Mouse (Mus musculus): ENCODE measurements at regions not wholly inside any gene's neighbourhood (a gene's known extent, or its start where the extent isn't known, plus 50 kb on each side); places are given as distances from the start of the nearest gene placed in this dataset.
A peak's percentile ranks its signal among the peaks of the same experiment; 100 is the strongest.

DNA sequence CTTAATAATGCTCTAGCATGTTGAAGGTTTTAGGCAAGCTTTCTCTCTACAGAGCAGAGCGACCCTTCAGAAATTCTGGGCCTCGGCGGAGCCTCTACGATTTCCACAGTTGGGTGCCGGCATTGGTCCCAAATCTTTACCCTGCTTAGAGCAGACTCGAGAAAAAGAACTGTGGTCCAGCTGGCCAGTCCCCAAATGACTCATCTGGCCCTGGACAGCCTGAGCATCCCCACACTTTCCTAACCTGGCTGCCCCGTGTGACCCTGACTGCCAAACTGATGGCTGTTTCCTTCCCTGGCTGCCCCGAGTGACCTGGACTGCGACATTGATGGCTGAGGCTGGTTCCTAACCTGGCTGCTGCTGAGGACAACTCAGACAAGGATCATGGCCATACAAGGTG lies 191.0 kb upstream of the Bmper start:
- no peaks in the 10 kb centered on the region for H3K36me3 ChIP-seq (ENCODE audit: control insufficient read depth, insufficient read depth)
- H3K27ac ChIP-seq (ENCODE audit: low read length): no peak overlapping the region
- H3K27me3 ChIP-seq (ENCODE audit: control insufficient read depth, insufficient read depth, low read length): peaks cover 3% of the 10 kb centered on the region; the same call in 1 of the 2 replicates
- H3K9me3 ChIP-seq (replicated peaks; ENCODE audit: control insufficient read depth, low read length): no peaks in the 10 kb centered on the region
- WGBS: 83% methylated on average over 9 of the region's 9 CpGs
- ATAC-seq (replicated peaks; ENCODE audit: extremely low read depth, insufficient read depth, low FRiP score): no peak
- H3K4me3 ChIP-seq (ENCODE audit: low read length): no peak overlapping the region
- no peak overlapping the region for H3K4me2 ChIP-seq (ENCODE audit: low read depth, low read length)
- peaks cover 22% of the 10 kb centered on the region for H3K4me1 ChIP-seq (ENCODE audit: control insufficient read depth, insufficient read depth, low read length)
- H3K9ac ChIP-seq (ENCODE audit: low read length): no peak overlapping the region

GRCm38 (mm10) chr9:23035306-23035705 lies 187.6 kb upstream of the Bmper start:
- no peak overlapping the region for H3K27ac ChIP-seq (ENCODE audit: low read length)
- H3K4me2 ChIP-seq (ENCODE audit: low read depth, low read length): peak overlapping the region; percentile 64; the same call in 1 of the 2 replicates

DNA sequence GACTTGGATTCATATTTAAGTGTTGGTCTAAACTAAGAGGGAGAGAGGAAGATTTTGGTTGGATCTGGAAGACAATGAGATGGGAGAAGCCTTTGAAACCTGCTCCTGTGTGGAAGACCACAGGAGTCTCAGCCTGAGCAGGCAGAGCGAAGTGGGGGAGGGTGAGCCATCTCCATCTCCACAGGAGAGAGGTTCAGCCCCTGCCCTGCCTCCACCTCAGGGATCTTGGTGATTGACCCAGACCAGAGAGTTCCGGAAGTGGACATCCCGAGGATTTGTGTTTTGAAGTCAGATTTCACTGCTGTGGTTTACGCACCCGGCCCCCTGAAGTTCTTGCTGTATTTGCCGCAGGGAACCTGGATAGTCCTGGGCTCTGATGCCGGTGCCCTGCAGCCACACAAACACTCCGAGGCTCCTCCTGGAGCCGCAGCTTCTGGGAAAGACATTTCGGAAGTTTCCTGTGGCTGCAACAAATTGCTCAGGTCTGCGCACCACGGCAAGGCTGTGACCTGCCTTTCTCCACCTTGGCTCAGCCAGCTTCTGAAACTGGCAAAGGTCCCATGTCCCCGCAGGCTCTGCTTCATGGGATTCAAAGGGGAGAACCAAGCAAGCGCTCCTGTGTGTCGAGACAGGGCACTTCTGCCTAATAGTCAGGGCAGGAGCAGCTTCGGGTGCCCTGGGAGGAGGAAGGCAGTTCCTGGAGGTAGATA lies 186.8 kb upstream of the Bmper start:
- H3K27me3 ChIP-seq (ENCODE audit: control insufficient read depth, insufficient read depth, low read length): peaks cover 6% of the 10 kb centered on the region; the same call in 1 of the 2 replicates
- peak overlapping the region; percentile 64 for H3K4me2 ChIP-seq (ENCODE audit: low read depth, low read length)
- no peak overlapping the region for H3K27ac ChIP-seq (ENCODE audit: low read length)
- peak overlapping the region; percentile 54 for H3K9ac ChIP-seq (ENCODE audit: low read length)
- H3K9me3 ChIP-seq (replicated peaks; ENCODE audit: control insufficient read depth, low read length): no peaks in the 10 kb centered on the region
- H3K36me3 ChIP-seq (ENCODE audit: control insufficient read depth, insufficient read depth): no peaks in the 10 kb centered on the region
- peaks cover 14% of the 10 kb centered on the region for H3K4me1 ChIP-seq (ENCODE audit: control insufficient read depth, insufficient read depth, low read length)
- H3K4me3 ChIP-seq (ENCODE audit: low read length): peak overlapping the region; percentile 40
- no peak for ATAC-seq (replicated peaks; ENCODE audit: extremely low read depth, insufficient read depth, low FRiP score)
- WGBS: 3% methylated on average over 16 of the region's 16 CpGs

More at GRCm38 (mm10) chr9:23035306-23035705, 187.6 kb upstream of the Bmper start:
- 38% methylated on average over 6 of the region's 6 CpGs for WGBS
- H3K9me3 ChIP-seq (replicated peaks; ENCODE audit: control insufficient read depth, low read length): no peaks in the 10 kb centered on the region
- H3K27me3 ChIP-seq (ENCODE audit: control insufficient read depth, insufficient read depth, low read length): peaks cover 6% of the 10 kb centered on the region; the same call in 1 of the 2 replicates
- no peaks in the 10 kb centered on the region for H3K36me3 ChIP-seq (ENCODE audit: control insufficient read depth, insufficient read depth)
- H3K4me1 ChIP-seq (ENCODE audit: control insufficient read depth, insufficient read depth, low read length): peaks cover 18% of the 10 kb centered on the region
- no peak overlapping the region for H3K4me3 ChIP-seq (ENCODE audit: low read length)
- no peak overlapping the region for H3K9ac ChIP-seq (ENCODE audit: low read length)
- no peak for ATAC-seq (replicated peaks; ENCODE audit: extremely low read depth, insufficient read depth, low FRiP score)

DNA sequence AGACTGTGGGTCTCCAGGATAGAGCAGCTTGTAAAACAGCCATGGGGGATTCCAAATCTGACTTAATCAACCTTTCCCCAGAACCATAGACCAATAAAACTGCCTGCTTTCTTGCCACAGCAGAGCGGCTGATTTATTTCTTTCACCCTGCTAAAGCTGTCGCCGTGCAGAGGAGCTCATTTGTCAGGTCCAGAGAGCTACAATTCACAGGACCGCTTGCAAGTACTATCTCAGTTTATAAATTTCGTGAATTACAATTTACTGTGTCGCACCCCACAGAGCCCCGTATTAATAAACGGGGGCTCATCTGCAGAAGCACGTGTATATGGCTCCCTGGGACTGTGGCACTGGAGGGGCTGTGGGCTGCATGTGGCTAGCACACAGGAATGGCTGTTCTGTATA lies 185.4 kb upstream of the Bmper start:
- WGBS: 81% methylated on average over 9 of the region's 9 CpGs

GRCm38 (mm10) chr9:23039588-23039987 lies 183.3 kb upstream of the Bmper start:
- ATAC-seq (replicated peaks; ENCODE audit: extremely low read depth, insufficient read depth, low FRiP score): no peak
- H3K36me3 ChIP-seq (ENCODE audit: control insufficient read depth, insufficient read depth): no peaks in the 10 kb centered on the region
- H3K9me3 ChIP-seq (replicated peaks; ENCODE audit: control insufficient read depth, low read length): no peaks in the 10 kb centered on the region
- H3K9ac ChIP-seq (ENCODE audit: low read length): no peak overlapping the region
- peaks cover 6% of the 10 kb centered on the region; the same call in 1 of the 2 replicates for H3K27me3 ChIP-seq (ENCODE audit: control insufficient read depth, insufficient read depth, low read length)
- no peak overlapping the region for H3K27ac ChIP-seq (ENCODE audit: low read length)
- H3K4me1 ChIP-seq (ENCODE audit: control insufficient read depth, insufficient read depth, low read length): peaks cover 16% of the 10 kb centered on the region
- no peak overlapping the region for H3K4me2 ChIP-seq (ENCODE audit: low read depth, low read length)
- no peak overlapping the region for H3K4me3 ChIP-seq (ENCODE audit: low read length)
- WGBS: 80% methylated on average over 6 of the region's 6 CpGs

More for the DNA sequence above, 185.4 kb upstream of the Bmper start:
- Histone ChIP-seq H3K4me2 (ENCODE audit: low read depth, low read length) (no peak overlapping the region), H3K27me3 (ENCODE audit: control insufficient read depth, insufficient read depth, low read length) (peaks cover 6% of the 10 kb centered on the region; the same call in 1 of the 2 replicates), H3K9ac (ENCODE audit: low read length) (no peak overlapping the region), H3K4me1 (ENCODE audit: control insufficient read depth, insufficient read depth, low read length) (peaks cover 16% of the 10 kb centered on the region), H3K4me3 (ENCODE audit: low read length) (no peak overlapping the region), H3K36me3 (ENCODE audit: control insufficient read depth, insufficient read depth) (no peaks in the 10 kb centered on the region), H3K9me3 (replicated peaks; ENCODE audit: control insufficient read depth, low read length) (no peaks in the 10 kb centered on the region), H3K27ac (ENCODE audit: low read length) (no peak overlapping the region)
- ATAC-seq (replicated peaks; ENCODE audit: extremely low read depth, insufficient read depth, low FRiP score): no peak

GRCm38 (mm10) chr9:23041025-23041424 lies 181.9 kb upstream of the Bmper start:
- Histone ChIP-seq H3K36me3 (ENCODE audit: control insufficient read depth, insufficient read depth) (no peaks in the 10 kb centered on the region), H3K27ac (ENCODE audit: low read length) (no peak overlapping the region)

DNA sequence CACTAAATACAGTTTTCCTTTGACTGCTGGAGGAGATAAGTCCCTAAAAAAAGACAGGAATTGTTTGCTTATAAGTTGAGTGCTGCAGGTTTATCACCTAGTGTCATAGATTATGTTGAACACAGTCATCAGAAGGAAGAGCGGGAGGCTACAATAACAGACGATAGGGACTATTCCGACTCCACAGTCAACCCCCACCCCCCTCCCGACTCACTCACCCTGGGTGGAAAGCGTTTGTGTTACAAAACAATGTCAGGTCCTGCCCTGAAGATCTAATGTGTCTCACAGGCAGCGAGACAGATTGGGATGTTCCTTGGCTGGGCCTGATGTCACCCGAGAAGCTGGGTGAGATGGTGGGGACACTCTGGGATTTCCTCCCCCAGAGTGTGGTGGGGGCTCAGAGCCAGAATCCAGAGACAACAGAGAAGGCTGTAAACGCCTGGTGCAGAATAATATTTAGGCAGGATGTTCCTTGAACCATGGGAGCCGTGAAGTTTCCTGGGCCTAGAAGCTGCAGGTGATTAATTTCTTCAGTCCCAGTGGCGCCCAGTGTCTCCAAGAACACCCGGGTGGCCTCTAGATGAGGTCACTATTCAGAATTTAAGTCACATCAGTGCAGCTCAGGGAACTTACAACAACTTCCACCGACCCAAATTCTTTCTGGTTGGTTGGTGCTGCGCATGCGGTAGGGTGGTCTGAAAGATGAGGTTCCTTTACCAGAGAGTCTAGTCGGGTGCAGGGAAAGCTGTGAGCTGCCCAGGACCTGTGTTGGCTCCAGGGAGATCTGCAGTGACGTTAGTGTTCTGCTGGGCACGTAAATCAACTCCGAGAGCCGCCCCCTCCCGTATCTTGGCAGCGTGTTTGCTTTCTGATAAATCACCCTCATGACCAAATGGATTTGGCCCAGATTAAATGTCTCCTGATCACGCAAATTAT lies 181.1 kb upstream of the Bmper start:
- Histone ChIP-seq H3K27ac (ENCODE audit: low read length) (no peak overlapping the region), H3K9me3 (replicated peaks; ENCODE audit: control insufficient read depth, low read length) (no peaks in the 10 kb centered on the region), H3K4me2 (ENCODE audit: low read depth, low read length) (no peak overlapping the region), H3K4me3 (ENCODE audit: low read length) (no peak overlapping the region), H3K27me3 (ENCODE audit: control insufficient read depth, insufficient read depth, low read length) (peaks cover 3% of the 10 kb centered on the region; the same call in 1 of the 2 replicates), H3K4me1 (ENCODE audit: control insufficient read depth, insufficient read depth, low read length) (peaks cover 4% of the 10 kb centered on the region), H3K9ac (ENCODE audit: low read length) (no peak overlapping the region), H3K36me3 (ENCODE audit: control insufficient read depth, insufficient read depth) (no peaks in the 10 kb centered on the region)
- peak; percentile 23; the same call in 1 of the 2 replicates for ATAC-seq (replicated peaks; ENCODE audit: extremely low read depth, insufficient read depth, low FRiP score)
- WGBS: 48% methylated on average over 22 of the region's 22 CpGs

More at GRCm38 (mm10) chr9:23041025-23041424, 181.9 kb upstream of the Bmper start:
- Histone ChIP-seq H3K27me3 (ENCODE audit: control insufficient read depth, insufficient read depth, low read length) (peaks cover 3% of the 10 kb centered on the region; the same call in 1 of the 2 replicates), H3K9ac (ENCODE audit: low read length) (no peak overlapping the region), H3K4me1 (ENCODE audit: control insufficient read depth, insufficient read depth, low read length) (peaks cover 10% of the 10 kb centered on the region), H3K4me2 (ENCODE audit: low read depth, low read length) (no peak overlapping the region), H3K4me3 (ENCODE audit: low read length) (no peak overlapping the region), H3K9me3 (replicated peaks; ENCODE audit: control insufficient read depth, low read length) (no peaks in the 10 kb centered on the region)
- ATAC-seq (replicated peaks; ENCODE audit: extremely low read depth, insufficient read depth, low FRiP score): no peak
- WGBS: 46% methylated on average over 5 of the region's 5 CpGs

- ATAC-seq (replicated peaks; ENCODE audit: extremely low read depth, insufficient read depth, low FRiP score): no peak
These were observed 179.9 kb upstream of the Bmper start for GRCm38 (mm10) chr9:23043006-23043405.

More at GRCm38 (mm10) chr9:23043006-23043405, 179.9 kb upstream of the Bmper start:
- H3K4me2 ChIP-seq (ENCODE audit: low read depth, low read length): no peak overlapping the region
- no peak overlapping the region for H3K4me3 ChIP-seq (ENCODE audit: low read length)
- 50% methylated on average over 4 of the region's 4 CpGs for WGBS
- H3K4me1 ChIP-seq (ENCODE audit: control insufficient read depth, insufficient read depth, low read length): peaks cover 3% of the 10 kb centered on the region; the same call in 1 of the 2 replicates
- H3K36me3 ChIP-seq (ENCODE audit: control insufficient read depth, insufficient read depth): no peaks in the 10 kb centered on the region
- H3K27me3 ChIP-seq (ENCODE audit: control insufficient read depth, insufficient read depth, low read length): no peaks in the 10 kb centered on the region
- H3K27ac ChIP-seq (ENCODE audit: low read length): no peak overlapping the region
- no peaks in the 10 kb centered on the region for H3K9me3 ChIP-seq (replicated peaks; ENCODE audit: control insufficient read depth, low read length)
- H3K9ac ChIP-seq (ENCODE audit: low read length): no peak overlapping the region
